Mouse (Mus musculus): ENCODE results near the gene Cers6.
A peak's percentile ranks its signal among the peaks of the same experiment; 100 is the strongest.

The Cers6 gene

GRCm38 (mm10) chr2:68960060-68960459, 98.8 kb downstream of the Cers6 start:
- peak in 1 of 2 experiments; percentile 32 for DNase-seq (ENCODE audit: low spot score in 2 of 2)

DNA sequence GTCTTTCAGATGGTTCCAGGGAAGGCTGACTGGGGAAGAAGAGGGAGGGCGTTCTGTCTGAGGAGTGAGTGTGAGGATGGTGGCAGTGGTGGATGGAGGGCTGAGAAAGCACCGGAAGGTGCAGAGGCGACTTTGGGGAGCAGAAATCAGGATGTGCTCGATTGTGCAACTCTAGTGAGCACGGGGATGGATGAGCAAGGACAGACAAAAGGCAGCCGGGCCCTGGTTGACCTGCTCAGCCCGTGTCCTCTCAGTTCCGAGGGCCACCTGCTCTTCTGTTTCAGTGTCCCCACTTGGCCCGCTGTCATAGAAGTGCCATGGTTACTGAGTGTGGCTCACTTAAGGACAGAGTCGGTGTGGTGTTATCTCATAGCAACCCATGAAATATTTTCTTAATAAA, 99.4 kb downstream of the Cers6 start:
- peak in 1 of 2 experiments; percentile 16 for DNase-seq (ENCODE audit: low spot score in 2 of 2)

DNA sequence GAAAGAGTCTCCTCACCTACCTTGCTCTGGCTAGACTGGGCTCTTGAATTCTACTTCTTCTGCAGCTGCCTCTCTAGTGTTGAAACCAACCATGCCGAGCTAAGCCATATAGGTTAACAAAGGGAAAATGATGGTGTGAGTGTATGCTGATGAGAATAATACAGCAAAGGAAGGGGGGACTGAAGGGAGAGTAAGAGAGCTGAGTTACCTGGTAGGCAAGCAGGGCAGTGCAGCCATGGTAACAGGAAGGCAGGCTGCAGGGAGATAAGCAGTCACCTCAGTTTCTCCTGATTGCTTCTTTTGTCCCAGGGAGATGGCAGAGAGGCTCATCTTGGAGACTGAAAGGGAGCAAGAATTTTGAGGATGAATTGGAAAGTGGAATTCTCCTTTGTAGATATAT, 105.1 kb downstream of the Cers6 start:
- DNase-seq (ENCODE audit: low spot score in 2 of 2), result no peak

DNA sequence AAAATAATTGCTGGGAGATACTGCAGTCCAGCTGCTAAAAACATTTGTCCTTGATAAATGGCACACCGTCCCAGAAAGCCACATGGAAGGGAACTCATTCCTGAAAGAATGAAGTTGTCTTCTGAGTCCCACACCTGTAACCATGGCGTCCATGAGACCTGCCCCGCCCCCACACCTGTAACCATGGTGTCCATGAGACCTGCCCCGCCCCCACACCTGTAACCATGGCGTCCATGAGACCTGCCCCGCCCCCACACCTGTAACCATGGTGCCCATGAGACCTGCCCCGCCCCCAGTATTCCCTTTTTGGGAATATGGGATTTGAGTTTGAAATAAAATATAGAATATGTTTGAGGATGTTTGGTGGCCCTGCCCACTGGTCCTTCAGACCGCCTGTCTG, 106.8 kb downstream of the Cers6 start:
- no peak for DNase-seq (ENCODE audit: low spot score in 2 of 2)

DNA sequence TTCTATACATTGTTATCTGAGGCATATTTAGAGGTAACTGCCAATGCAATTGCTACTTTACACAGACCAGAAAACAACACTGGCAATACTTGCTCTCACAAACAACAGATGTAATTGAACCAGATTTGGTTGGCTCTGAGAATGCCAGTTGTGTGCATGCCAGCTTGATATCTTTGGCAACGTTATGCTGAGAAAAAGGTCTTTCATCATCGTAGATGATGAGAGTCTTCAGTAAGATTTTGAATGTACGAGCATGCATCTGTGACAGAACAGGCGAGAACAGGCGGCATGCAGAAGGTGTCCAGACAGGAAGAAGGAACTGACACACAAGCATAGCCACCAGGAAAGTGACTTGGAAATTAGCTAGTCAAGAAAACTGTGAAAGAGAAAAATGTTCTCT, 110.6 kb downstream of the Cers6 start:
- peak in 1 of 2 experiments; percentile 22 for DNase-seq (ENCODE audit: low spot score in 2 of 2)

DNA sequence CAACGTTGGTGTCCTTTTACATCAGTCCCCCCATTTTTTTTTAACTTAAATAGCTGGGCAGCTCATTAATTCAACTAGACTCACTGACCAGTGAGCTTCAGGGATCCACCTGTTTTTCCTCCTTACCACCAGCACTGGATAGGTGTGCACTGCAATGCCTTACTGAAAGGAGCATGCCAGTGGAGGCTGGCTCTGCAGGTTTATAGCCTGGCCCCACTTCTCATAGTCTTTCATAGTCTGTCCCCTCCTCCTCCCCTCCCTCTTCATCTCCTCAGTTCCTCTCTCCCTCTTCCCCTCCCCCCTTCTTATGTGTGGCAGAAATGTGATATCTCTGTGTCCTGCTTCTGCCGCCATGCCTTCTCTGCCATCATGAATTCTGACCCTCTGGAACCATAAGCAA, 112.5 kb downstream of the Cers6 start:
- no peak for DNase-seq (ENCODE audit: low spot score in 2 of 2)

DNA sequence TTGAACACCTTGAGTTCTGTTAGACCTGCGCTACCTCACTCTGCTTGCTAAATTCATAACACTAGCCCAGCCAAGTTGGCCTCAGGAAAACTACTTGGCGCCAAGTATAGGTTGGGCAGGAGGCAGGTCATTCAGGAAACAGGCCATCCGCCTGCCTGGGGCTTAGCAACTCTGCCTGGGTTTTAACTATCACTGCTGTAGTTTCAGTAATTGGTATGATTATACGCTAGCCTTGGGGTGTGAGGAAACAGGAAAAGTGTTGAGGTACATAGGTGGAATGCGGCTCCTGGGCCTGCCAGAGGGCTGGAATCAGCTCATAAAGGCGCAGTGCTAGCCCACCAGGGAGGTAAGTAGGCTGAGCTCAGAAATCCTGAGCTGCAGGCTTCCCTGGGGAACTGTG, 114.0 kb downstream of the Cers6 start:
- no peak for DNase-seq (ENCODE audit: low spot score in 2 of 2)

DNA sequence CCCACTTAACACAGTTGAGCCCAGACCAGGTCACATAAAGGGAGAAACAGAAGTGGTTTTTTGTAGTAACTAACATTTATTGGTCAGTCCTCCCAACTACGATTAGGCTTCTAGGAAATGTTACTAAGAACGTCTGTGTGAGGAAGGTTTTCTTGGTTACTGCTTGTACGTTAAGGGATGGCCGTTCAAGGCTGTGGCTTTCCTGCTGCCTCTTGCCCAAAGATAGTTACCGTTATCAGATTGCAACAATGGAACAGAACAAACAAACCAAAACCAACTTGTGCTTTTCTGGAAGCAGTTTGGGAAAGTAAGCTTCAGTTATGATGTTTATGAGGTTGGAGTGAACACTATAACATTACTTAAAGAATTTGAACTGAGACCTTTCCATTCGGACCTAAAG, 114.5 kb downstream of the Cers6 start:
- no peak for DNase-seq (ENCODE audit: low spot score in 2 of 2)

DNA sequence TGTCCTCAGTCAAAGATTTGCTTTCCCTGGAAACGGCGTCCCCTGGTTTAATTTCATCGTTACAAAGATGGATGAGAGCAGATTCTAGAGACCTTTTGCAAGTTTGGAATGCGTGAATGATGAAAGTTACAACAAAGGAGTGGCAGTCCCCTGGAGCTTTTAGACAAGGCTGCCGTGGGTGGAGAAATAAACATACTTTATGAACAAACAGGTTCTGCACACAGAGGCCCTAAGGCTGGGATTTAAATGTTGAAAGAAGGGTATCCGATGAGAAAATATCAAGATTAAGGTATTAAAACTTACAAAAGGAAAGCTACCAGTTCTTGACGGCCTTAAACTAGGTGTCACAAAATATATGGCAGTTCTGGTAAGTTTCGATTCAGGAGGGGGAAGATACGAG, 117.0 kb downstream of the Cers6 start:
- no peak for DNase-seq (ENCODE audit: low spot score in 2 of 2)

- DNase-seq (ENCODE audit: low spot score in 2 of 2), result no peak
Observed at GRCm38 (mm10) chr2:68978660-68979604, 117.7 kb downstream of the Cers6 start.

GRCm38 (mm10) chr2:68981302-68981701, 120.1 kb downstream of the Cers6 start:
- no peak for DNase-seq (ENCODE audit: low spot score in 2 of 2)

- no peak for DNase-seq (ENCODE audit: low spot score in 2 of 2)
Observed at GRCm38 (mm10) chr2:68981756-68982409, 120.6 kb downstream of the Cers6 start.

GRCm38 (mm10) chr2:68982979-68983378, 121.7 kb downstream of the Cers6 start:
- no peak for DNase-seq (ENCODE audit: low spot score in 2 of 2)

GRCm38 (mm10) chr2:68983431-68983830, 122.2 kb downstream of the Cers6 start:
- no peak for DNase-seq (ENCODE audit: low spot score in 2 of 2)

GRCm38 (mm10) chr2:68989117-68989516, 127.9 kb downstream of the Cers6 start:
- DNase-seq (ENCODE audit: low spot score in 2 of 2), result peak in 1 of 2 experiments; percentile 47

GRCm38 (mm10) chr2:68992629-68993028, 131.4 kb downstream of the Cers6 start:
- no peak for DNase-seq (ENCODE audit: low spot score in 2 of 2)

DNA sequence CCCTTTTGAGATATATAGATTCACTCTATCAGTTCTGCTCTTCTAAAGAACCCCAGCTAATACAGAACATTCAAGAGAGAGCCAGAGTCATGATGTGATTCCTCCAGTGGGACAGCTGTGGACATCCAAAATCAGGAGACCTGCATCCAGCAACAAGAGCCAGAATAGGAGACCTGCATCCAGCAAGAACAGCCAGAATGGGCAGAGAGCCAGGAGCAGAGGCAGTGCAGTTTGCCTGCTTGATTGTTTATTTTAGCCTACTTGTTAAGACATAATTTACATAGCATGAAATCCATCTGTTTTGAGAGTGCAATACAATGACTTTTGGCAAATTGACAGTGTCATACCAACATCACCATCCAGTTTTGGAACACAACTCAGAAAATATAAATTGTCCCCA, 133.2 kb downstream of the Cers6 start:
- peak in 1 of 2 experiments; percentile 54 for DNase-seq (ENCODE audit: low spot score in 2 of 2)

DNA sequence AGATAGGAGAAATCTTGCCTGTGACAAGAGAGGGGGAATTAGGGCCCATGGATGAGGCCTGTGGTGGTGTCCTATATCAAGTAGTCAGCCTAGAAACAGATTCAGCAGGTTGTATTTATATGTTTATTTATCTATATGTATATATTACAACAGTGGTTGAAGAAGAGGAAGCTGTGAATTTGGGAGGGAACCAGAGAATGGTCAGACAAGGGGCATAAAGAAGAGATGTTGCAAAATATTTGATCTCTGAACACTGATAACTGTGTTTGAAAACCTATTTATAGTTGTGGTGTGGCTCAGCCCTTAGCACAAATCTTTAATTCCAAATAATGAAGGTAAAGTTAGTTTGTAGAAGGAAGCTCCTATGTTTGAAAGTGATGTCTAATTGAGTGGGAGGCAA, 134.5 kb downstream of the Cers6 start:
- no peak for DNase-seq (ENCODE audit: low spot score in 2 of 2)

- DNase-seq (ENCODE audit: low spot score in 2 of 2), result no peak
Observed at GRCm38 (mm10) chr2:68996268-68996667, 135.0 kb downstream of the Cers6 start.

- no peak for DNase-seq (ENCODE audit: low spot score in 2 of 2)
Observed at GRCm38 (mm10) chr2:69004001-69004400, 142.8 kb downstream of the Cers6 start.

DNA sequence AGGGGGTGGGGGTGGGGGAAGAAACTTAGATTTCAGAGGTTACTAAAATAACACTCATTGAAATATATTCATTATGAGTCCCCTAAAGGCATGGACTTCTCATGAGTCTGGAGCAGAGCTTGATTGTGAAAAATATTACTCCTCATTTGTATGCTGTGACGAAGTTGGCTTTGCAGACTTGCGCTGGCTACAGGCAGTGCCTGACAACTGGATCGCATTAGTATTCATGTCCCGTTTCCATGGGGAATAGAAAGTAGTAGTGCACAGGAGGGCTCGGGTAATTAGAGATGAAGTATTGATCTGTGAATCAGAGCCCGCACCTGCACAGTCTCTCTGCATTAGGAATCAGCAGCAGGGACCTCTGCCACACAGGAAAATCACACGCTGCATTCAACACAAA, 150.2 kb downstream of the Cers6 start:
- peak; percentile 35 to 53 for DNase-seq (ENCODE audit: low spot score in 2 of 2)

GRCm38 (mm10) chr2:69011860-69012259, 150.6 kb downstream of the Cers6 start:
- DNase-seq (ENCODE audit: low spot score in 2 of 2), result no peak

GRCm38 (mm10) chr2:69014241-69014640, 153.0 kb downstream of the Cers6 start:
- no peak for DNase-seq (ENCODE audit: low spot score in 2 of 2)

All from right cerebral cortex, postnatal 10 days (tissue).